Mouse (Mus musculus) lung, postnatal 0 days (tissue): Measurements from ENCODE around the gene Spcs1. TPM values are rescaled to one million over a fixed set of nuclear protein-coding genes. Genes with fewer than 3 reads are reported as not detected.

Experiments
- ATAC-seq: fragments of 200-750 bp; cut with Nextera tagmentation; 2 replicates; pipeline ENCODE4 v1.8.0; 2017; ENCODE audit warnings: moderate library complexity
- DNase-seq: peaks from one replicate; pipeline ENCODE4 v3.0.0-alpha.2; 2016; ENCODE audit warnings: low spot score
- H3K27ac ChIP-seq: fragments of 300-500 bp; sonication (generic); 2 replicates; pipeline ENCODE4 v1.5.1; 2014; ENCODE audit warnings: antibody characterized with exemption, mild to moderate bottlenecking, low read length, mixed read lengths
- H3K27me3 ChIP-seq: fragments of 300-500 bp; sonication (generic); replicated peaks from 2 replicates; pipeline ENCODE4 v1.6.1; 2014; ENCODE audit warnings: low read length, mixed read lengths; ENCODE audit not compliant: insufficient read depth
- H3K36me3 ChIP-seq: fragments of 300-500 bp; sonication (generic); 2 replicates; pipeline ENCODE4 v1.6.1; 2014; ENCODE audit warnings: low read length, mixed read lengths; ENCODE audit not compliant: insufficient read depth
- H3K4me1 ChIP-seq: fragments of 300-500 bp; sonication (generic); 2 replicates; pipeline ENCODE4 v1.6.1; 2014; ENCODE audit warnings: antibody characterized with exemption, low read depth, low read length, mixed read lengths; ENCODE audit not compliant: insufficient read depth
- H3K4me2 ChIP-seq: fragments of 300-500 bp; sonication (generic); replicated peaks from 2 replicates; pipeline ENCODE4 v1.6.1; 2014; ENCODE audit warnings: low read depth, mild to moderate bottlenecking, low read length, moderate library complexity, mixed read lengths
- H3K4me3 ChIP-seq: fragments of 300-500 bp; sonication (generic); 2 replicates; pipeline ENCODE4 v1.5.1; 2014; ENCODE audit warnings: low read depth, low read length
- H3K9ac ChIP-seq: fragments of 300-500 bp; sonication (generic); replicated peaks from 2 replicates; pipeline ENCODE4 v1.6.1; 2014; ENCODE audit warnings: low read depth, mild to moderate bottlenecking
- H3K9me3 ChIP-seq: fragments of 300-500 bp; sonication (generic); 2 replicates; pipeline ENCODE4 v1.6.1; 2016; ENCODE audit warnings: low read length, mixed read lengths
- CTCF ChIP-seq: IDR thresholded peaks from 2 replicates; pipeline ENCODE4 v1.5.1; 2016; ENCODE audit warnings: antibody characterized with exemption, mild to moderate bottlenecking
- EP300 ChIP-seq: IDR thresholded peaks from 2 replicates; pipeline ENCODE4 v1.6.1; 2016; ENCODE audit warnings: antibody characterized with exemption, mild to moderate bottlenecking, control low read depth
- WGBS: fragments of 180-500 bp; shearing (Covaris S2); extraction: QIAGEN DNeasy Blood & Tissue Kit; methylation state at CpG from one replicate; pipeline ENCODE4 v1.1.7; 2014; 5-methylcytosine and 5-hydroxymethylcytosine counted together
- polyA plus RNA-seq: library from polyadenylated mRNA; unstranded; fragments of >200 nt; fragmentation: Nextera tagmentation; extraction: Ambion mirVana; gene quantifications from 2 replicates; pipeline ENCODE4 v1.2.1, GENCODE M21; 2015

Gene Spcs1
- polyA plus RNA-seq, 1 experiment from 2014 or later, result 493 TPM

- Histone ChIP-seq H3K27ac (no peak overlapping the region), H3K36me3 (no peaks in the 10 kb centered on the region), H3K4me3 (no peak overlapping the region), H3K4me2 (no peak overlapping the region), H3K9ac (no peak overlapping the region), H3K9me3 (no peaks in the 10 kb centered on the region), H3K4me1 (no peaks in the 10 kb centered on the region), H3K27me3 (no peaks in the 10 kb centered on the region)
- DNase-seq (no peak), ATAC-seq (no peak)
- TF ChIP-seq EP300 (no peak), CTCF (no peak)
- 80% methylated on average over 4 of the region's 4 CpGs for WGBS
These were observed 42.4 kb downstream of the Spcs1 start for GRCm38 (mm10) chr14:30959031-30959430.

GRCm38 (mm10) chr14:30958517-30958916 is 43.0 kb downstream of the Spcs1 start:
- Histone ChIP-seq H3K9ac (no peak overlapping the region), H3K4me1 (no peaks in the 10 kb centered on the region), H3K27ac (no peak overlapping the region), H3K9me3 (no peaks in the 10 kb centered on the region), H3K4me2 (no peak overlapping the region), H3K27me3 (no peaks in the 10 kb centered on the region), H3K36me3 (no peaks in the 10 kb centered on the region), H3K4me3 (no peak overlapping the region)
- WGBS, result 73% methylated on average over 2 of the region's 2 CpGs
- no peak for DNase-seq
- TF ChIP-seq EP300, result no peak
- no peak for TF ChIP-seq CTCF
- no peak for ATAC-seq

GRCm38 (mm10) chr14:30951154-30951825 is 50.2 kb downstream of the Spcs1 start, which contains the start of gene Nek4:
Nek4 (plus strand) TSS chr14:30951377.
- no peaks in the 10 kb centered on the region for H3K9me3 ChIP-seq
- peak within 1 kb of the TSS; percentile 79 for H3K4me2 ChIP-seq
- H3K27me3 ChIP-seq, result no peaks in the 10 kb centered on the region
- ATAC-seq (peak; percentile 99), DNase-seq (peak; percentile 99)
- peak within 1 kb of the TSS; percentile 74 for H3K27ac ChIP-seq
- peak within 1 kb of the TSS; percentile 73 for H3K9ac ChIP-seq
- TF ChIP-seq CTCF (peak; percentile 50), EP300 (no peak)
- H3K4me1 ChIP-seq, result peaks cover 3% of the 10 kb centered on the region; the same call in 1 of the 2 replicates
- H3K4me3 ChIP-seq, result peak within 1 kb of the TSS; percentile 65
- no peaks in the 10 kb centered on the region for H3K36me3 ChIP-seq
- WGBS, result 1% methylated on average over 56 of the region's 57 CpGs

- Histone ChIP-seq H3K9ac (no peak overlapping the region), H3K4me2 (no peak overlapping the region), H3K4me3 (no peak overlapping the region), H3K9me3 (no peaks in the 10 kb centered on the region), H3K4me1 (peaks cover 3% of the 10 kb centered on the region; the same call in 1 of the 2 replicates), H3K27ac (no peak overlapping the region), H3K27me3 (no peaks in the 10 kb centered on the region), H3K36me3 (no peaks in the 10 kb centered on the region)
- no peak for ATAC-seq
- no peak for DNase-seq
- TF ChIP-seq EP300 (no peak), CTCF (no peak)
- 90% methylated on average over 10 of the region's 10 CpGs for WGBS
These were observed 51.5 kb downstream of the Spcs1 start for GRCm38 (mm10) chr14:30949986-30950385.

Other genes starting within 250 kb of the Spcs1 start
- 41.7 and 44.7 TPM in 2 replicates for gene Tmem110, start 176.1 kb downstream of the Spcs1 start, polyA plus RNA-seq
- 30.5 and 36.6 TPM in 2 replicates for gene Mustn1, start 122.5 kb downstream of the Spcs1 start, polyA plus RNA-seq
- gene Itih4, start 115.2 kb downstream of the Spcs1 start, polyA plus RNA-seq, result 6.7 and 7.9 TPM in 2 replicates
- 2.2 and 2.5 TPM in 2 replicates for gene Itih3, start 77.9 kb downstream of the Spcs1 start, polyA plus RNA-seq
- 0.81 and 1.1 TPM in 2 replicates for gene Itih1, start 58.4 kb downstream of the Spcs1 start, polyA plus RNA-seq
- gene Nek4, start 50.3 kb downstream of the Spcs1 start, polyA plus RNA-seq, result 4.7 and 4.9 TPM in 2 replicates
- gene Glt8d1, start 272 bp downstream of the Spcs1 start, polyA plus RNA-seq, result 42.4 and 48.9 TPM in 2 replicates
- gene Pbrm1, start 17.5 kb upstream of the Spcs1 start, polyA plus RNA-seq, result 59.8 and 73.1 TPM in 2 replicates
- gene Gnl3, start 17.5 kb upstream of the Spcs1 start, polyA plus RNA-seq, result 29.5 and 31.9 TPM in 2 replicates
- gene Smim4, start 127.3 kb upstream of the Spcs1 start, polyA plus RNA-seq, result 109 and 118 TPM in 2 replicates
- gene Nt5dc2, start 129.4 kb upstream of the Spcs1 start, polyA plus RNA-seq, result 148 and 162 TPM in 2 replicates
- gene Stab1, start 167.0 kb upstream of the Spcs1 start, polyA plus RNA-seq, result 32.4 and 34.2 TPM in 2 replicates
- 77.2 and 87.2 TPM in 2 replicates for gene Tnnc1, start 206.6 kb upstream of the Spcs1 start, polyA plus RNA-seq
- 196 and 224 TPM in 2 replicates for gene Nisch, start 215.3 kb upstream of the Spcs1 start, polyA plus RNA-seq
- 4.7 and 5.7 TPM in 2 replicates for gene Sema3g, start 216.2 kb upstream of the Spcs1 start, polyA plus RNA-seq
- gene Phf7, start 249.6 kb upstream of the Spcs1 start, polyA plus RNA-seq, result 17.7 and 18.8 TPM in 2 replicates
- 38.1 and 38.7 TPM in 2 replicates for gene Bap1, start 249.8 kb upstream of the Spcs1 start, polyA plus RNA-seq